ENCODE assay signal across 8 mouse cellular contexts in genomic region chr2:179974651-179975471, GRCm38 (mm10). TPM values are rescaled to one million over a fixed set of nuclear protein-coding genes. Genes with fewer than 3 reads are reported as not detected.
DNase-seq lines count a peak whose midpoint lies in the region; ATAC-seq and TF ChIP-seq lines count a peak whose summit lies in the region.

No protein-coding gene starts in this region.

- peak overlapping the region; percentile 28; the same call in 1 of the 2 replicates for H3K27ac ChIP-seq in layer of hippocampus, adult 2 months
- H3K27ac ChIP-seq in heart, embryonic 13.5 days (replicated peaks): no peak overlapping the region
- no peak overlapping the region for H3K27ac ChIP-seq in kidney, postnatal 0 days

- H3K4me3 ChIP-seq in layer of hippocampus, adult 2 months: peak overlapping the region; percentile 62
- H3K4me3 ChIP-seq in heart, embryonic 13.5 days: peak overlapping the region; percentile 72
- peak overlapping the region; percentile 61 for H3K4me3 ChIP-seq in kidney, postnatal 0 days (replicated peaks; ENCODE audit: low read depth, low read length)

- H3K9ac ChIP-seq in heart, embryonic 13.5 days: peak overlapping the region; percentile 95
- H3K9ac ChIP-seq in kidney, postnatal 0 days (ENCODE audit: low read depth, low read length): peak overlapping the region; percentile 100

- no peaks in the 10 kb centered on the region for H3K9me3 ChIP-seq in heart, embryonic 13.5 days
- no peaks in the 10 kb centered on the region for H3K9me3 ChIP-seq in kidney, postnatal 0 days (replicated peaks; ENCODE audit: low read length)

- H3K36me3 ChIP-seq in heart, embryonic 13.5 days: no peaks in the 10 kb centered on the region
- H3K36me3 ChIP-seq in kidney, postnatal 0 days (ENCODE audit: insufficient read depth, low read length): no peaks in the 10 kb centered on the region

- DNase-seq in layer of hippocampus, adult 2 months (ENCODE audit: low spot score in 2 of 2): no peak
- DNase-seq in layer of hippocampus, adult 9-10 months (ENCODE audit: low spot score): no peak
- DNase-seq in cerebellum, adult 9-11 months: peak; percentile 75
- no peak for DNase-seq in kidney, postnatal 0 days (ENCODE audit: low spot score)
- DNase-seq in lung, postnatal 25 days (ENCODE audit: low spot score): peak; percentile 32
- DNase-seq in spleen, postnatal 10 days (ENCODE audit: low spot score in 2 of 2): peak; percentile 57 to 61
- DNase-seq in layer of hippocampus, adult 9-11 months: no peak

- WGBS in heart, embryonic 13.5 days: 6% methylated on average over 40 of the region's 45 CpGs
- 3% methylated on average over 45 of the region's 45 CpGs for WGBS in kidney, postnatal 0 days

- ATAC-seq in heart, embryonic 13.5 days (ENCODE audit: extremely low read depth, insufficient number of reproducible peaks, low FRiP score, low TSS enrichment): no peak
- no peak; the same call in 1 of the 2 replicates for ATAC-seq in kidney, postnatal 0 days (replicated peaks; ENCODE audit: low FRiP score, low read depth)

- H3K4me2 ChIP-seq in heart, embryonic 13.5 days: peak overlapping the region; percentile 99
- peak overlapping the region; percentile 97 for H3K4me2 ChIP-seq in kidney, postnatal 0 days (ENCODE audit: low read length)

- no peaks in the 10 kb centered on the region for H3K27me3 ChIP-seq in heart, embryonic 13.5 days (replicated peaks)
- no peaks in the 10 kb centered on the region for H3K27me3 ChIP-seq in kidney, postnatal 0 days (ENCODE audit: insufficient read depth, low read length)

- peaks cover 72% of the 10 kb centered on the region for H3K4me1 ChIP-seq in heart, embryonic 13.5 days
- peaks cover 28% of the 10 kb centered on the region for H3K4me1 ChIP-seq in kidney, postnatal 0 days (replicated peaks; ENCODE audit: insufficient read depth, low read length)

- no peak for TF ChIP-seq CTCF in layer of hippocampus, adult 2 months (conservative IDR thresholded peaks at IDR 0.05)
- TF ChIP-seq CTCF in kidney, postnatal 0 days (IDR thresholded peaks at IDR 0.05; ENCODE audit: low read depth): no peak

RNA-seq across cellular contexts. Expression of gene Taf4, which starts 1.6 kb away (rescaled TPM):
- total RNA-seq in layer of hippocampus, adult 2 months (2021): 10 to 100 TPM; 22.5 to 23.4 TPM
- 1.7 and 1.9 TPM in 2 replicates for polyA plus RNA-seq in heart, embryonic 13.5 days (2015; fragmentation: Nextera tagmentation; extraction: Ambion mirVana)
- 3.3 and 3.5 TPM in 2 replicates for polyA plus RNA-seq in kidney, postnatal 0 days (2015; fragmentation: Nextera tagmentation; extraction: Ambion mirVana)

RNA-seq across cellular contexts. Expression of gene Lsm14b, which starts 49.9 kb away (rescaled TPM):
- total RNA-seq in layer of hippocampus, adult 2 months (2021): 100 to 1,000 TPM in 1 of 2 experiments, 10 to 100 TPM in 1; 93.9 to 100 TPM
- polyA plus RNA-seq in heart, embryonic 13.5 days (2015; fragmentation: Nextera tagmentation; extraction: Ambion mirVana): 4.8 and 5.3 TPM in 2 replicates
- polyA plus RNA-seq in kidney, postnatal 0 days (2015; fragmentation: Nextera tagmentation; extraction: Ambion mirVana): 9.3 and 10.4 TPM in 2 replicates

Comparison
In these comparisons a context has a peak if more than half of its experiments do, and no peak if none do; other contexts are left out.
1. DNase-seq: peak in cerebellum, adult 9-11 months (single experiment), lung, postnatal 25 days (single experiment) and spleen, postnatal 10 days (2 of 2); none in layer of hippocampus, adult 2 months (0 of 2), layer of hippocampus, adult 9-10 months (single experiment), kidney, postnatal 0 days (single experiment) and layer of hippocampus, adult 9-11 months (single experiment).
2. Peak in every context shown above with its lines, with median percentiles within 50 percentile points of each other: H3K4me3 ChIP-seq.